Mouse (Mus musculus) embryonic facial prominence, embryonic 14.5 days (tissue): ENCODE data around the gene Dip2b. TPM values are rescaled to one million over a fixed set of nuclear protein-coding genes. Genes with fewer than 3 reads are reported as not detected.

Experiments used
- ATAC-seq: fragments of 200-750 bp; cut with Nextera tagmentation; 2 replicates; pipeline ENCODE4 v1.8.0; 2017; ENCODE audit warnings: low read depth, moderate number of reproducible peaks, moderate TSS enrichment
- DNase-seq: peaks from one replicate; pipeline ENCODE4 v3.0.0-alpha.2; 2015; ENCODE audit warnings: low spot score
- H3K27ac ChIP-seq: fragments of 300-500 bp; sonication (generic); replicated peaks from 2 replicates; pipeline ENCODE4 v1.5.1; 2014; ENCODE audit warnings: low read depth, mild to moderate bottlenecking, low read length, moderate library complexity
- H3K27me3 ChIP-seq: fragments of 300-500 bp; sonication (generic); replicated peaks from 2 replicates; pipeline ENCODE4 v1.6.1; 2014; ENCODE audit warnings: low read length; ENCODE audit not compliant: control insufficient read depth, insufficient read depth
- H3K36me3 ChIP-seq: fragments of 300-500 bp; sonication (generic); 2 replicates; pipeline ENCODE4 v1.6.1; 2014; ENCODE audit warnings: low read length, mixed read lengths; ENCODE audit not compliant: control insufficient read depth, insufficient read depth
- H3K4me1 ChIP-seq: fragments of 300-500 bp; sonication (generic); 2 replicates; pipeline ENCODE4 v1.6.1; 2014; ENCODE audit warnings: antibody characterized with exemption, low read length; ENCODE audit not compliant: control insufficient read depth, insufficient read depth
- H3K4me2 ChIP-seq: fragments of 300-500 bp; sonication (generic); 2 replicates; pipeline ENCODE4 v1.6.1; 2014; ENCODE audit warnings: low read depth, mild to moderate bottlenecking, low read length, moderate library complexity, mixed read lengths
- H3K4me3 ChIP-seq: fragments of 300-500 bp; sonication (generic); 2 replicates; pipeline ENCODE4 v1.5.1; 2014; ENCODE audit warnings: low read depth, mild to moderate bottlenecking, low read length
- H3K9ac ChIP-seq: fragments of 300-500 bp; sonication (generic); 2 replicates; pipeline ENCODE4 v1.6.1; 2014; ENCODE audit warnings: low read depth, mild to moderate bottlenecking, low read length, moderate library complexity, mixed read lengths
- H3K9me3 ChIP-seq: fragments of 300-500 bp; sonication (generic); 2 replicates; pipeline ENCODE4 v1.6.1; 2016; ENCODE audit warnings: low read length; ENCODE audit not compliant: control insufficient read depth
- WGBS: fragments of 180-500 bp; shearing (Covaris S2); extraction: QIAGEN DNeasy Blood & Tissue Kit; methylation state at CpG from one replicate; pipeline ENCODE4 v1.1.7; 2014; 5-methylcytosine and 5-hydroxymethylcytosine counted together
- polyA plus RNA-seq: library from polyadenylated mRNA; unstranded; fragments of >200 nt; fragmentation: Nextera tagmentation; extraction: Ambion mirVana; gene quantifications from 2 replicates; pipeline ENCODE4 v1.2.1, GENCODE M21; 2014

Gene Dip2b
- polyA plus RNA-seq, 1 experiment from 2014 or later, result 15.3 TPM

DNA sequence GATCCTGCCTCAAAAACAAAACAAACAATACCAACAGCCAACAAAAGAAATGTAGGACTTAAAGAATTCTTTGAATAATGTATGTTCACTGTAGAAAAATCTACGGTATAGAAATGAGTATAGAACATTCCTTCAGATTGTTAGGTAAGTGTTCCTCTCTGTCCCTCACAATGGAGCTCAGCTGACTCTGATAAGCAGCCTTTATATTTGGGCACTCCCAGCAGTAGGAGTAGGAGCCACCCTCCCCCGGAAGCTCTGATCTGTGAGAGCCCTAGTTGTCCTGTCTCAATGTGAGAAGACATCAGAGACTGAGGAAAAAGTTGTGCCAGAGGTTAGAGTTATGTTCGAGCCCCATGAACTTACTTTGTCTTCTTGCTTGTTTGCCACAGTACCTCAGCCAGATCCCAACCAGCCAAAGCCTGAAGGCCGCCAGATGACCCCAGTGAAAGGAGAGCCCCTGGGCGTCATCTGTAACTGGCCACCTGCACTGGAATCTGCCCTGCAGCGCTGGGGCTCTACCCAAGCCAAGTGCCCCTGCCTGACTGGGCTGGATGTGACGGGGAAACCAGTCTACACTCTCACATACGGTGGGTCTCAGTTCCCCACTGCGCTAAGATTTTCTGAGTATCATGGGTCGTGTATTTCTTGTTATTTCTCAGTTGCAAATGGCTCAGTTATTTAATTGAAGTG is 118.5 kb downstream of the Dip2b start:
- Histone ChIP-seq H3K4me1 (no peaks in the 10 kb centered on the region), H3K9ac (no peak overlapping the region), H3K4me3 (no peak overlapping the region), H3K4me2 (no peak overlapping the region), H3K36me3 (peaks cover 58% of the 10 kb centered on the region), H3K27me3 (no peaks in the 10 kb centered on the region), H3K9me3 (no peaks in the 10 kb centered on the region), H3K27ac (no peak overlapping the region)
- 78% methylated on average over 10 of the region's 10 CpGs for WGBS
- no peak for ATAC-seq
- DNase-seq, result no peak

DNA sequence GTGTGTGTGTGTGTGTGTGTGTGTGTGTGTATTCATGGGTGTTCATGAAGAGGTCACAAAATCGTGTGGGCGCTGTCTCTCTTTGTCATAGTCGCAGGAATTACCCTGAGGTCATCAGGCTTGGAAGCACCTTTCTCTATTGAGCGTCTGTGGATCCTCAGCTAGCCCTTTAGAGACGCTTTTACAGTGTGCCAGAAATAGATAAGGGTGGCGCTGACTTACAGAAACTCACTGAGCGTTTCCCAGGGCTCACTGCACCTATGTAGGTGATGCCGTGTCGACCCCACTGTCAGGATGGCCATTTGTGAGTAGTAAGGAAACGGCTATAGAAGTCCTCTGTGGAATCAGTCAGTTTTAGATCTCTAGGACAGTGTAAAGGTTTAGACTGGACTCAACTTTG is 120.5 kb downstream of the Dip2b start:
- Histone ChIP-seq H3K27ac (no peak overlapping the region), H3K27me3 (no peaks in the 10 kb centered on the region), H3K4me2 (no peak overlapping the region), H3K4me3 (no peak overlapping the region), H3K36me3 (peaks cover 67% of the 10 kb centered on the region), H3K9ac (no peak overlapping the region), H3K4me1 (no peaks in the 10 kb centered on the region), H3K9me3 (no peaks in the 10 kb centered on the region)
- WGBS, result 90% methylated on average over 10 of the region's 10 CpGs
- ATAC-seq (no peak), DNase-seq (no peak)

DNA sequence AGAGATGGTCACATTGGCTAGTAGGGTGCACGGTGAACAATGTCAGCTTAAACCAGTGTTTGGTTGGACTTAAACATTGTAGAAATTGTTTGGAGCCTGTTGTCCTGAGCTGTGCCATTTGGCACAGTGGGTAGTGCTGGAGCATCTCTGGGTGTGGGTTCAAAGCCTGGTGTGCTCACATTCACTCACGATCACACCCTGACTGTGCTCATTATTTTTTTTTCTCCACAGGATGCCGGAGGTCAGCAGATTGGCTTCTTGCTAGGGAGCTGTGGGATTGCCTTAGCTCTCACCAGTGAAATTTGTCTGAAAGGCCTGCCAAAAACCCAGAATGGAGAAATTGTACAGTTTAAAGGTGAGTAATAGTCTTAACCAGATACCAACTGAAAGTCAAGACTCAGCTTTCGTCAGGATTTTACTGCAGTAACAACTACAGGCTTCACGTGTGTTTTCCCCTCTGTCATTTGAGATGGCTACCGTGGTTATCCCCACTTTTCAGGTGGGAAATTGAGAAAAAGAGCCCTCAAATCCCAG is 123.3 kb downstream of the Dip2b start:
- H3K27ac ChIP-seq, result no peak overlapping the region
- ATAC-seq, result no peak
- H3K9me3 ChIP-seq, result no peaks in the 10 kb centered on the region
- no peak overlapping the region for H3K4me2 ChIP-seq
- no peak overlapping the region for H3K9ac ChIP-seq
- H3K4me1 ChIP-seq, result no peaks in the 10 kb centered on the region
- H3K36me3 ChIP-seq, result peaks cover 47% of the 10 kb centered on the region
- H3K4me3 ChIP-seq, result no peak overlapping the region
- DNase-seq, result no peak
- 75% methylated on average over 6 of the region's 6 CpGs for WGBS
- H3K27me3 ChIP-seq, result no peaks in the 10 kb centered on the region

DNA sequence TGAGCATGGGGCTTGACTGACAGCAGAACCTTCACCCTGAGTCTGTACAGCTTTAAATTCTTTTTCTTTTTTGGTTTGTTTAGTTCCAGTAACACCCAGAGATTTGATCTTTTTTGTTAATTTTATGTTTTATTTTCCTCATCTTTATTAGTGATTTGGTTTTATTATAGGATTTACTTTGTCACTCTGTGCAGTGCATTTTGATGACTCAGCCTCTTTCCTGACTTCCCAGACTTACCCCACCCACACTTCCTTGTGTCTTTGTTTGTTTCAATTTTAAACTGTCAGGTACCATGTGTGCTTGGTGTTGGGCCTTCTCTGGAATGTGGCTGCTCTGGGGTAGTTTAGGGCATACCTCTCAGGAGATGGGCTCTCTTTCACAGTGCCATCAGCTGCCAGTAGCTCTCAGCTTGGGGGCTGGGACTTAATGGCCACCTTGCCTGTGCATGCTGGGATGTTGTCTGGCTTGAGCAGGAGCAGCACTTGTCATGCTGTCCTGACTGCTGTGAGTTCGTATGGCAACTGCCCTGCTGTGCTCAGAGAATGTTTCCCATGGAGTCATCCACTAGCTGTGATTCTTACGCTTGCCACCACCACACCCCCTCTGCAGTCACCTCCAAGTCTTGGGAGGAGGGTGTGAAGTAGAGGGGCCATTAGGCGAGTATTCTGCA is 125.1 kb downstream of the Dip2b start:
- 77% methylated on average over 3 of the region's 3 CpGs for WGBS
- no peak for ATAC-seq
- peaks cover 39% of the 10 kb centered on the region for H3K36me3 ChIP-seq

DNA sequence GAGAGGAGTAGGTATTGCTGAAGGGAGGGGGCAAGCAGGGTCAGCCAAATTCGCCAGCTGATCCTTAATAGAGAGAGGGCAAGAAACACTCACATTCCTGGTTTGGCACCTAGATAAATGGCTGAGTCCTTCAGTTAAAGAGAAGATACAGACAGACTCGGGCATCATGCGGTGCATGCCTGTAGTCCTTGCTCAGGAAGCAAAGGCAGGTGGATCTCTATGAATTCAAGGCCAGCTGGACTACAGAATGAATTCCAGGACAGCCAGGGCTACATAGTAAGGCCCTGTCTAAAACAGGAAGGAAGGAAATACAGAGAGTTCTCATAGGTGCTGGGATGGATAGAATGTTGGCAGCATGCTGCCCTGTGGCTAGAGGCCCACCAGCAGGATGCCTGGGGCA is 128.0 kb downstream of the Dip2b start:
- H3K9me3 ChIP-seq, result no peaks in the 10 kb centered on the region
- no peak overlapping the region; the same call in 1 of the 2 replicates for H3K27ac ChIP-seq
- H3K9ac ChIP-seq, result no peak overlapping the region
- H3K4me1 ChIP-seq, result peaks cover 14% of the 10 kb centered on the region
- DNase-seq (no peak), ATAC-seq (no peak)
- peaks cover 55% of the 10 kb centered on the region for H3K36me3 ChIP-seq
- 88% methylated on average over 3 of the region's 3 CpGs for WGBS
- no peak overlapping the region for H3K4me3 ChIP-seq
- no peaks in the 10 kb centered on the region for H3K27me3 ChIP-seq
- H3K4me2 ChIP-seq, result no peak overlapping the region

More for the DNA sequence above, 125.1 kb downstream of the Dip2b start:
- Histone ChIP-seq H3K4me2 (no peak overlapping the region), H3K9me3 (no peaks in the 10 kb centered on the region), H3K4me1 (peaks cover 7% of the 10 kb centered on the region; the same call in 1 of the 2 replicates), H3K27me3 (no peaks in the 10 kb centered on the region), H3K9ac (no peak overlapping the region), H3K4me3 (no peak overlapping the region), H3K27ac (no peak overlapping the region)
- no peak for DNase-seq

DNA sequence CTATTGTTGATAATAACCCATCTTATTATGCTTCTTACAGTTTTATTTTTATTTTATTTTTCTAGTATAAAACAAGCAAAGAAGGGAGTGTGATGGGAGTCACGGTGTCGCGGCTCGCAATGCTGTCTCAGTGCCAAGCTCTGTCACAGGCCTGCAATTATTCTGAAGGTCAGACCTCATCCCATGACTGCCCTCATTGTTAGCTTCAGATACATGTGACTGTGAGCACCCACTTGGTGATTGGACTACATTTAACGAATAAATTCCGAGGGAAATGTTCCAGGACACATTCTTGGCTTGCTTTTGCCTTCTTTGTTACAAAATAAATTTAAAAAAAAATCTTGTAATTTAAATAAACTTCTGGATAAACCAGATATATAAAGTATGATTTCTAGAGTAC is 129.3 kb downstream of the Dip2b start:
- no peak overlapping the region; the same call in 1 of the 2 replicates for H3K9ac ChIP-seq
- ATAC-seq, result peak; percentile 70
- WGBS, result 56% methylated on average over 6 of the region's 6 CpGs

DNA sequence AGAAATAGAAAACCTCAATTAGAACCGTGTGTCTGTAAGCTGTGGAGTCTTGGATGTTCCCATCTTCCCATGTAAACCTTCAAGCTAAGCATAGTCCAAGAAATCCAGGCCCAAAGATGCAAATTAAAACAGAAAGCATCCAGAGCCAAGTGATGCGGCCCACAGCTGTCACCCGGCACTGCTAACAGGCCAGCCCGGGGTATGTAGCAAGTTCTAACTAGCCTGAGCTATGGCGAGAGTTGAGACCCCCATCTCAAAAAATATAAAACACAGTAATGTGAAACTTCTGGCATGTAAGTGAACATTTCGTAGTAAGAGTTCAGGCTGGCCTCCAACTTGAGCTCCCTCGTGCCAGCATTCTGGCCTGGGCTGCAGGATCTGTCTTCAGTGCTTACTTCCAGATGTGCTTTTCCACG is 129.7 kb downstream of the Dip2b start:
- Histone ChIP-seq H3K27ac (peak overlapping the region; percentile 90), H3K9me3 (no peaks in the 10 kb centered on the region), H3K9ac (no peak overlapping the region; the same call in 1 of the 2 replicates), H3K4me3 (no peak overlapping the region), H3K4me2 (0 out of 2 replicates have a peak overlapping the region, but pooled peaks have one; percentile 10), H3K36me3 (peaks cover 55% of the 10 kb centered on the region), H3K27me3 (no peaks in the 10 kb centered on the region), H3K4me1 (peaks cover 14% of the 10 kb centered on the region)
- DNase-seq (peak; percentile 88), ATAC-seq (peak; percentile 81)
- 41% methylated on average over 8 of the region's 8 CpGs for WGBS

More for the DNA sequence above, 129.3 kb downstream of the Dip2b start:
- peak; percentile 87 for DNase-seq
- no peak overlapping the region for H3K4me3 ChIP-seq
- H3K27ac ChIP-seq, result peak overlapping the region; percentile 90
- H3K4me1 ChIP-seq, result peaks cover 14% of the 10 kb centered on the region
- no peaks in the 10 kb centered on the region for H3K9me3 ChIP-seq
- no peaks in the 10 kb centered on the region for H3K27me3 ChIP-seq
- no peak overlapping the region for H3K4me2 ChIP-seq
- peaks cover 56% of the 10 kb centered on the region for H3K36me3 ChIP-seq

DNA sequence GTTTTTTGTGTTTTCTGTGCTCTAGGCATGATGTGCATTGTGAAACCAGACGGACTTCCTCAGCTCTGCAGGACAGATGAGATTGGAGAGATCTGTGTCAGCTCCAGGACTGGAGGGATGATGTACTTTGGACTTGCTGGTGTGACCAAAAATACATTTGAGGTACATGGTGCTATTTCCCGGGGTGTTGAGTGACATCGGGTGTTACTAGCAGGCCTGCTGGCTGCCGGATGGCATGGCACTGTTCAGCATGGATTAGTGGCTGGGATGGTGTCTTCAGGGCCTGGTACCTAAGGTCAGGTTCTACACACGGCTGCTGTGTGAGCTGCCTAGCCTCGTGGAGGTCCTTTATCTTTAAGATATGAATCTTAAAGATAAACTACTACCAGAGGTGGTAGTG is 136.7 kb downstream of the Dip2b start:
- Histone ChIP-seq H3K4me1 (no peaks in the 10 kb centered on the region), H3K4me2 (no peak overlapping the region), H3K9ac (no peak overlapping the region), H3K4me3 (no peak overlapping the region), H3K36me3 (peaks cover 80% of the 10 kb centered on the region), H3K27me3 (no peaks in the 10 kb centered on the region), H3K27ac (no peak overlapping the region), H3K9me3 (no peaks in the 10 kb centered on the region)
- ATAC-seq (no peak), DNase-seq (no peak)
- 85% methylated on average over 6 of the region's 6 CpGs for WGBS
